Mouse (Mus musculus): ENCODE measurements around the gene Artn. TPM values are rescaled to one million over a fixed set of nuclear protein-coding genes. Genes with fewer than 3 reads are reported as not detected.

Artn gene
- total and polyA plus RNA-seq, 3 experiments: 0.23 TPM; not detected in 2

- Histone ChIP-seq H3K79me2 (replicated peaks; ENCODE audit: control insufficient read depth, insufficient read depth, low read length) (no peaks in the 10 kb centered on the region), H3K36me3 (ENCODE audit: control insufficient read depth, insufficient read depth, low read length) (no peaks in the 10 kb centered on the region), H3K27ac (no peak overlapping the region), H3K9ac (ENCODE audit: low read depth, low read length) (peak overlapping the region; percentile 3), H3K4me1 (ENCODE audit: control insufficient read depth, insufficient read depth, low read length) (no peaks in the 10 kb centered on the region), H3K4me3 (peak overlapping the region; percentile 27), H3K27me3 (ENCODE audit: control insufficient read depth, insufficient read depth, low read length) (peaks cover 2% of the 10 kb centered on the region; the same call in 1 of the 2 replicates)
- TF ChIP-seq CTCF (IDR thresholded peaks at IDR 0.05) (0 out of 2 replicates have a peak, but pooled peaks have one; percentile 8), EP300 (IDR thresholded peaks at IDR 0.05; ENCODE audit: insufficient read depth, low read depth, low read length) (no peak)
- 7% methylated on average over 71 of the region's 71 CpGs for WGBS
- DNase-seq: peak in 1 of 2 experiments; percentile 44
- intact Hi-C loops (cut with DNase I): loop anchor here (5.0 kb wide), 2 partner anchors 90 to 105 kb away; no protein-coding TSS in a partner anchor
These were observed 2.7 kb downstream of the Artn start for GRCm38 (mm10) chr4:117926545-117927482.

- intact Hi-C loops (cut with DNase I): loop anchor here (5.0 kb wide), 2 partner anchors 88 to 107 kb away; no protein-coding TSS in a partner anchor
- Histone ChIP-seq H3K27ac (no peak overlapping the region), H3K36me3 (ENCODE audit: control insufficient read depth, insufficient read depth, low read length) (no peaks in the 10 kb centered on the region), H3K9ac (ENCODE audit: low read depth, low read length) (no peak overlapping the region), H3K4me1 (ENCODE audit: control insufficient read depth, insufficient read depth, low read length) (no peaks in the 10 kb centered on the region), H3K4me3 (no peak overlapping the region), H3K79me2 (replicated peaks; ENCODE audit: control insufficient read depth, insufficient read depth, low read length) (no peaks in the 10 kb centered on the region), H3K27me3 (ENCODE audit: control insufficient read depth, insufficient read depth, low read length) (peaks cover 2% of the 10 kb centered on the region; the same call in 1 of the 2 replicates)
- WGBS: 49% methylated on average over 4 of the region's 6 CpGs
- TF ChIP-seq EP300 (IDR thresholded peaks at IDR 0.05; ENCODE audit: insufficient read depth, low read depth, low read length) (no peak), POLR2A (IDR thresholded peaks at IDR 0.05; ENCODE audit: insufficient read depth, low read depth, low read length) (no peak), CTCF (IDR thresholded peaks at IDR 0.05) (no peak)
- no peak for DNase-seq
These were observed 4.6 kb downstream of the Artn start for GRCm38 (mm10) chr4:117924916-117925315.

- WGBS: 42% methylated on average over 2 of the region's 2 CpGs
- no peak for DNase-seq
- no peaks in the 10 kb centered on the region; the same call in 1 of the 2 replicates for H3K27me3 ChIP-seq (ENCODE audit: control insufficient read depth, insufficient read depth, low read length)
- H3K27ac ChIP-seq: no peak overlapping the region
- no peak overlapping the region for H3K4me3 ChIP-seq
- no peaks in the 10 kb centered on the region for H3K36me3 ChIP-seq (ENCODE audit: control insufficient read depth, insufficient read depth, low read length)
- no peaks in the 10 kb centered on the region for H3K79me2 ChIP-seq (replicated peaks; ENCODE audit: control insufficient read depth, insufficient read depth, low read length)
- TF ChIP-seq EP300 (IDR thresholded peaks at IDR 0.05; ENCODE audit: insufficient read depth, low read depth, low read length): no peak
- no peak for TF ChIP-seq POLR2A (IDR thresholded peaks at IDR 0.05; ENCODE audit: insufficient read depth, low read depth, low read length)
- TF ChIP-seq CTCF (IDR thresholded peaks at IDR 0.05): no peak
- intact Hi-C loops (cut with DNase I): no loop called here
- no peaks in the 10 kb centered on the region for H3K4me1 ChIP-seq (ENCODE audit: control insufficient read depth, insufficient read depth, low read length)
- no peak overlapping the region for H3K9ac ChIP-seq (ENCODE audit: low read depth, low read length)
These were observed 6.1 kb downstream of the Artn start for GRCm38 (mm10) chr4:117923450-117923849.

- Histone ChIP-seq H3K36me3 (ENCODE audit: control insufficient read depth, insufficient read depth, low read length) (no peaks in the 10 kb centered on the region), H3K27me3 (ENCODE audit: control insufficient read depth, insufficient read depth, low read length) (no peaks in the 10 kb centered on the region; the same call in 1 of the 2 replicates), H3K4me1 (ENCODE audit: control insufficient read depth, insufficient read depth, low read length) (no peaks in the 10 kb centered on the region), H3K4me3 (no peak overlapping the region), H3K27ac (no peak overlapping the region), H3K79me2 (replicated peaks; ENCODE audit: control insufficient read depth, insufficient read depth, low read length) (no peaks in the 10 kb centered on the region), H3K9ac (ENCODE audit: low read depth, low read length) (no peak overlapping the region)
- no peak for DNase-seq
- intact Hi-C loops (cut with DNase I): no loop called here
- no peak for TF ChIP-seq POLR2A (IDR thresholded peaks at IDR 0.05; ENCODE audit: insufficient read depth, low read depth, low read length)
- no peak for TF ChIP-seq CTCF (IDR thresholded peaks at IDR 0.05)
- TF ChIP-seq EP300 (IDR thresholded peaks at IDR 0.05; ENCODE audit: insufficient read depth, low read depth, low read length): no peak
- WGBS: 88% methylated on average over 2 of the region's 2 CpGs
These were observed 8.2 kb downstream of the Artn start for GRCm38 (mm10) chr4:117921358-117921757.

GRCm38 (mm10) chr4:117918762-117919161 is 10.8 kb downstream of the Artn start:
- no peaks in the 10 kb centered on the region for H3K4me1 ChIP-seq (ENCODE audit: control insufficient read depth, insufficient read depth, low read length)
- H3K27me3 ChIP-seq (ENCODE audit: control insufficient read depth, insufficient read depth, low read length): no peaks in the 10 kb centered on the region
- H3K79me2 ChIP-seq (replicated peaks; ENCODE audit: control insufficient read depth, insufficient read depth, low read length): no peaks in the 10 kb centered on the region
- no peak overlapping the region for H3K4me3 ChIP-seq
- DNase-seq: no peak
- no peaks in the 10 kb centered on the region for H3K36me3 ChIP-seq (ENCODE audit: control insufficient read depth, insufficient read depth, low read length)
- TF ChIP-seq CTCF (IDR thresholded peaks at IDR 0.05) (no peak), EP300 (IDR thresholded peaks at IDR 0.05; ENCODE audit: insufficient read depth, low read depth, low read length) (no peak)
- intact Hi-C loops (cut with DNase I): no loop called here
- H3K9ac ChIP-seq (ENCODE audit: low read depth, low read length): no peak overlapping the region
- no peak overlapping the region for H3K27ac ChIP-seq
- 60% methylated on average over 5 of the region's 5 CpGs for WGBS

GRCm38 (mm10) chr4:117918261-117918660 is 11.3 kb downstream of the Artn start:
- no peaks in the 10 kb centered on the region for H3K27me3 ChIP-seq (ENCODE audit: control insufficient read depth, insufficient read depth, low read length)

More at GRCm38 (mm10) chr4:117918261-117918660, 11.3 kb downstream of the Artn start:
- DNase-seq: no peak
- no peaks in the 10 kb centered on the region for H3K79me2 ChIP-seq (replicated peaks; ENCODE audit: control insufficient read depth, insufficient read depth, low read length)
- no peak overlapping the region for H3K27ac ChIP-seq
- 15% methylated on average over 3 of the region's 3 CpGs for WGBS
- no peaks in the 10 kb centered on the region for H3K36me3 ChIP-seq (ENCODE audit: control insufficient read depth, insufficient read depth, low read length)
- no peak overlapping the region for H3K9ac ChIP-seq (ENCODE audit: low read depth, low read length)
- H3K4me1 ChIP-seq (ENCODE audit: control insufficient read depth, insufficient read depth, low read length): peaks cover under 1% of the 10 kb centered on the region; the same call in 1 of the 2 replicates
- H3K4me3 ChIP-seq: no peak overlapping the region
- intact Hi-C loops (cut with DNase I): no loop called here
- TF ChIP-seq CTCF (IDR thresholded peaks at IDR 0.05) (no peak), POLR2A (IDR thresholded peaks at IDR 0.05; ENCODE audit: insufficient read depth, low read depth, low read length) (no peak), EP300 (IDR thresholded peaks at IDR 0.05; ENCODE audit: insufficient read depth, low read depth, low read length) (no peak)

All from heart, adult 2 months (tissue).